Mouse (Mus musculus) olfactory bulb, adult 2 months (tissue): ENCODE measurements at regions not wholly inside any gene's neighbourhood (a gene's known extent, or its start where the extent isn't known, plus 50 kb on each side); places are given as distances from the start of the nearest gene placed in this dataset.

Experiments
- CTCF ChIP-seq: fragments of 200-500 bp; IDR thresholded peaks from 2 replicates; pipeline ENCODE4 v1.5.1; 2012; ENCODE audit warnings: low read depth, mild to moderate bottlenecking, low read length, moderate library complexity; ENCODE audit not compliant: insufficient read depth
- POLR2A ChIP-seq: fragments of 200-500 bp; IDR thresholded peaks from 2 replicates; pipeline ENCODE4 v1.6.1; 2012; ENCODE audit warnings: mild to moderate bottlenecking, low read depth, low read length, moderate library complexity; ENCODE audit not compliant: insufficient read depth

- TF ChIP-seq CTCF (no peak), POLR2A (no peak)
Observed at GRCm38 (mm10) chr13:91374141-91374540, 85.9 kb upstream of the Ssbp2 start.
